Mouse (Mus musculus): ENCODE measurements at regions not wholly inside any gene's neighbourhood (a gene's known extent, or its start where the extent isn't known, plus 50 kb on each side); places are given as distances from the start of the nearest gene placed in this dataset.

- H3K4me1 ChIP-seq (ENCODE audit: control insufficient read depth, insufficient read depth, low read length) = no peaks in the 10 kb centered on the region
- TF ChIP-seq CTCF (IDR thresholded peaks at IDR 0.05; ENCODE audit: low read depth, low read length) = no peak
- TF ChIP-seq POLR2A (IDR thresholded peaks at IDR 0.05; ENCODE audit: borderline replicate concordance, low read depth, low read length) = no peak
- H3K27ac ChIP-seq (ENCODE audit: insufficient read depth, low read depth, low read length) = no peak overlapping the region
- H3K4me3 ChIP-seq (ENCODE audit: insufficient read depth, low read length) = no peak overlapping the region
Measured at GRCm38 (mm10) chr10:111884701-111885100, 87.8 kb upstream of the Krr1 start.

- Histone ChIP-seq H3K4me3 (ENCODE audit: insufficient read depth, low read length) (no peak overlapping the region), H3K4me1 (ENCODE audit: control insufficient read depth, insufficient read depth, low read length) (no peaks in the 10 kb centered on the region), H3K27ac (ENCODE audit: insufficient read depth, low read depth, low read length) (no peak overlapping the region)
- TF ChIP-seq CTCF (IDR thresholded peaks at IDR 0.05; ENCODE audit: low read depth, low read length) = no peak
- no peak for TF ChIP-seq POLR2A (IDR thresholded peaks at IDR 0.05; ENCODE audit: borderline replicate concordance, low read depth, low read length)
Measured at GRCm38 (mm10) chr10:111889111-111889510, 83.4 kb upstream of the Krr1 start.

- H3K27ac ChIP-seq (ENCODE audit: insufficient read depth, low read depth, low read length) = no peak overlapping the region
- no peaks in the 10 kb centered on the region for H3K4me1 ChIP-seq (ENCODE audit: control insufficient read depth, insufficient read depth, low read length)
- no peak overlapping the region for H3K4me3 ChIP-seq (ENCODE audit: insufficient read depth, low read length)
- no peak for TF ChIP-seq POLR2A (IDR thresholded peaks at IDR 0.05; ENCODE audit: borderline replicate concordance, low read depth, low read length)
- no peak for TF ChIP-seq CTCF (IDR thresholded peaks at IDR 0.05; ENCODE audit: low read depth, low read length)
Measured at GRCm38 (mm10) chr10:111893489-111893888, 79.0 kb upstream of the Krr1 start.

- Histone ChIP-seq H3K4me1 (ENCODE audit: control insufficient read depth, insufficient read depth, low read length) (no peaks in the 10 kb centered on the region), H3K4me3 (ENCODE audit: insufficient read depth, low read length) (no peak overlapping the region), H3K27ac (ENCODE audit: insufficient read depth, low read depth, low read length) (no peak overlapping the region)
- TF ChIP-seq POLR2A (IDR thresholded peaks at IDR 0.05; ENCODE audit: borderline replicate concordance, low read depth, low read length) (no peak), CTCF (IDR thresholded peaks at IDR 0.05; ENCODE audit: low read depth, low read length) (no peak)
Measured at GRCm38 (mm10) chr10:111893941-111894340, 78.5 kb upstream of the Krr1 start.

- H3K4me3 ChIP-seq (ENCODE audit: insufficient read depth, low read length) = no peak overlapping the region
- TF ChIP-seq POLR2A (IDR thresholded peaks at IDR 0.05; ENCODE audit: borderline replicate concordance, low read depth, low read length) (no peak), CTCF (IDR thresholded peaks at IDR 0.05; ENCODE audit: low read depth, low read length) (no peak)
- H3K27ac ChIP-seq (ENCODE audit: insufficient read depth, low read depth, low read length) = no peak overlapping the region
- H3K4me1 ChIP-seq (ENCODE audit: control insufficient read depth, insufficient read depth, low read length) = no peaks in the 10 kb centered on the region
Measured at GRCm38 (mm10) chr10:111897361-111897760, 75.1 kb upstream of the Krr1 start.

GRCm38 (mm10) chr10:111900723-111901716 lies 71.4 kb upstream of the Krr1 start:
- Histone ChIP-seq H3K4me3 (ENCODE audit: insufficient read depth, low read length) (no peak overlapping the region), H3K4me1 (ENCODE audit: control insufficient read depth, insufficient read depth, low read length) (no peaks in the 10 kb centered on the region), H3K27ac (ENCODE audit: insufficient read depth, low read depth, low read length) (no peak overlapping the region)
- no peak for TF ChIP-seq CTCF (IDR thresholded peaks at IDR 0.05; ENCODE audit: low read depth, low read length)
- TF ChIP-seq POLR2A (IDR thresholded peaks at IDR 0.05; ENCODE audit: borderline replicate concordance, low read depth, low read length) = no peak

GRCm38 (mm10) chr10:111903956-111904355 lies 68.5 kb upstream of the Krr1 start:
- Histone ChIP-seq H3K27ac (ENCODE audit: insufficient read depth, low read depth, low read length) (no peak overlapping the region), H3K4me1 (ENCODE audit: control insufficient read depth, insufficient read depth, low read length) (no peaks in the 10 kb centered on the region), H3K4me3 (ENCODE audit: insufficient read depth, low read length) (no peak overlapping the region)
- TF ChIP-seq CTCF (IDR thresholded peaks at IDR 0.05; ENCODE audit: low read depth, low read length) (no peak), POLR2A (IDR thresholded peaks at IDR 0.05; ENCODE audit: borderline replicate concordance, low read depth, low read length) (no peak)

GRCm38 (mm10) chr10:111907836-111908235 lies 64.6 kb upstream of the Krr1 start:
- Histone ChIP-seq H3K4me3 (ENCODE audit: insufficient read depth, low read length) (no peak overlapping the region), H3K4me1 (ENCODE audit: control insufficient read depth, insufficient read depth, low read length) (no peaks in the 10 kb centered on the region), H3K27ac (ENCODE audit: insufficient read depth, low read depth, low read length) (no peak overlapping the region)
- no peak for TF ChIP-seq CTCF (IDR thresholded peaks at IDR 0.05; ENCODE audit: low read depth, low read length)

GRCm38 (mm10) chr10:111912561-111912960 lies 59.9 kb upstream of the Krr1 start:
- TF ChIP-seq CTCF (IDR thresholded peaks at IDR 0.05; ENCODE audit: low read depth, low read length) (no peak), POLR2A (IDR thresholded peaks at IDR 0.05; ENCODE audit: borderline replicate concordance, low read depth, low read length) (no peak)
- Histone ChIP-seq H3K4me1 (ENCODE audit: control insufficient read depth, insufficient read depth, low read length) (no peaks in the 10 kb centered on the region), H3K4me3 (ENCODE audit: insufficient read depth, low read length) (no peak overlapping the region), H3K27ac (ENCODE audit: insufficient read depth, low read depth, low read length) (no peak overlapping the region)

- TF ChIP-seq POLR2A (IDR thresholded peaks at IDR 0.05; ENCODE audit: borderline replicate concordance, low read depth, low read length) (no peak), CTCF (IDR thresholded peaks at IDR 0.05; ENCODE audit: low read depth, low read length) (no peak)
- Histone ChIP-seq H3K27ac (ENCODE audit: insufficient read depth, low read depth, low read length) (no peak overlapping the region), H3K4me3 (ENCODE audit: insufficient read depth, low read length) (no peak overlapping the region), H3K4me1 (ENCODE audit: control insufficient read depth, insufficient read depth, low read length) (no peaks in the 10 kb centered on the region)
Measured at GRCm38 (mm10) chr10:111913066-111913785, 59.2 kb upstream of the Krr1 start.

Measured in bone marrow macrophage, adult 2 months (primary cell).